Mouse (Mus musculus) naive thymus-derived CD4-positive, alpha-beta T cell, adult 2 months (primary cell): Measurements from ENCODE around the gene Ppig.
"Not testable (repeated sequence)": the region's sequence is repeated elsewhere in the genome, so short reads cannot be mapped to it uniquely, and the experiment has no call there.

Experiments
- DNase-seq: peaks from one replicate; pipeline ENCODE4 v3.0.0-alpha.2; 2011; ENCODE audit warnings: low read depth

The Ppig gene

GRCm38 (mm10) chr2:69722273-69722649, at the start of gene Ppig:
Gene Ppig (plus strand): TSS chr2:69722545.
- DNase-seq = no peak

- DNase-seq = no peak
Measured at GRCm38 (mm10) chr2:69673723-69674122, 48.6 kb upstream of the Ppig start.

DNA sequence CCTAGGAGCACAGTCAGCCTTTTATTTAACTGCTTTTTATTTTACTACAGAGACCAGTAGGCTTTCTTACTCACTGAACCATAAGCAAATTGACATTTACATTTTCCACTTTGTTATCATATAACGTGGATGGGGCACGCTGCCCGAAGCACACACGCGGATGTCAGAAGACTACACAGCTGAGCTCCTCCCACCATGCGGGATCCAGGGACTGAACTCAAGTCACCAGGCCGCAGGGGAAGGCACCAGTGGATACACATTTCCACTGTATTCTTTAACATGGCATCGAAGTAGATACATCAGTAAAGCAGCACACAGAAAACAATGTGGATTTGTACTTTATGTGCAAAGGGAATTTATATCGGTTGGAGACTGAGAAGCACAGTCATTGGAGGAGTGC, 47.1 kb upstream of the Ppig start:
- DNase-seq = no peak

DNA sequence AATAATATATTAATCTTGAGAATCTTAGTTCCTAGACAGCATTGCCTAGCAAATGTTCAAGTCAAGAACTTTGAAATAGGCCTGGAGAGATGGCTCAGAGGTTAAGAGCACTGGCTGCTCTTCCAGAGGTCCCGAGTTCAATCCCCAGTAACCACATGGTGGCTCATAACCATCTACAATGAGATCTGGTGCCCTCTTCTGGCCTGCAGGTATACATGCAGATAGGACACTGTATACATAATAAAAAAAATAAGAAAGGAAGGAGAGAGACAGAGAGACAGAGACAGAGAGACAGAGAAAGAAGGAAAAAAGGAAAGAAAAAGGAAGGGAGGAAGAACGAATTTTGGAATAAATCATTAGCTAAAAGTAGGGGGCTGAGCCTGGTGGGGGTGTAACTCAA, 45.6 kb upstream of the Ppig start:
- peak; percentile 16 for DNase-seq

DNA sequence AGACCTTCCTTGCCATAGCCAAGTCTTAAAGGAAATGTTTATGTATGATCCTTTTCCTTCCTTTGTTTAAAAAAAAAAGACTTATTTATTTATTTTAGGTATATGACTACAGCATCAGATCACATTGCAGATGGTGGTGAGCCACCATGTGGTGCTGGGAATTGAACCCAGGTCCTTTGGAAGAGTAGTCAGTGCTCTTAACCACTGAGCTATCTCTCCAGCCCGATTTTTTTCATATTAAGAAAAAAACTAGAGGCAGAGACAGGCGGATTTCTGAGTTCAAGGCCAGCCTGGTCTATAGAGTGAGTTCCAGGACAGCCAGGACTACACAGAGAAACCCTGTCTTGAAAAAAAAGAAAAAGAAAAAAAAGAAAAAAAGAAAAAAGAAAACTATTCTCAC, 45.1 kb upstream of the Ppig start:
- DNase-seq = not testable (repeated sequence)

DNA sequence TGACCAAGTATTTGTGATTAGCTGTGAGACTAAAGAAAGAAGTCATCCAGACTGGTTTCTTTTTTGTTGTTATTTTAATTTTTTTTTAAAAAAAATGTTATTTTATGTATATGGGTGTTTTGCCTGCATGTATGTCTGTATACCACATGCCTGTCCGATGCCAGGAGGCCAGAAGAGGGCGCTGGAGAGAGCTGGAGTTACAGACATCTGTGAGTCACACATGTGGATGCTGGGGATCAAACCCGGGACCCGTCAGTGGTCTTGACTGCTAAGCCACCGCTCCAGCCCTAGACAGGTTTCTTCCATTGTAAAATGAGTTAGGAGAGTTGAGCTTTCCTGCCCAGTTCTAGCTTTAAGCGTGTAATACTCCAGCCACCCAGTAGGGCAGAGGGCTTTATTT, 42.4 kb upstream of the Ppig start:
- peak; percentile 11 for DNase-seq

GRCm38 (mm10) chr2:69681931-69682330, 40.4 kb upstream of the Ppig start:
- DNase-seq = no peak

DNA sequence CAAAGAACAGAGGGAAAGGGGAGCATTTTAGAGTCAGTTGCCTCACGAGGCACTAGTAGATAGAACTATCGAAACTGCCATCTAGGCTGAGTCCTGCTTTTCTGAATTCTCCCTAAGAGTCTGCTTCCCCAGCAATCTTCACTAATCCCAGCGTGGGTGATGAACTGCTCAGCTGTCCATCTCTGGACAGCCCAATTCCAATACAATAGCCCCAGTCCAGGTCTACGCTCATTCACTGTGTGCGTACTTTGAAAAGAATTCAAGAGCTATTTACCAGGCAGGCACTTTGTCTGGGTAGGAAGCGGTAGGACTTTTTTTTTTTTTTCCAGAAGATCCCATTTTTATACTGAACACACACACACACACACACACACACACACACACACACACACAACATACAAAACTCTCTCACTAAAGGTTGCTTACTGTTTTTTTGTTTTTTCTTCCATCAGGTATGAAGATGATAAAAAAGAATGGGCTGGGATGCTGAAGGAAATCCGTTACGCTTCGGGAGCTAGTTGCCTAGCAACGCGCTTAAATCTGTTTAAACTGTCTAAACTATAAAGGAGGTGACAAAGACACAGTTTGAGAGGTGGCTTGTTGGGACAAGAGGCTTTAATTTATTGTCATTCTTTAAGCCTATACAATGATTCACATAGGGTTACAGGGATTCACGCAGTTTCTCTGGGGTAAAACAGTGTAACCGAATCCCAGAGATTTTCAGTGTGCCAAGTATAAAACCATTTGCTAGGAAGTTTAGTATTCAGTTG, 39.1 kb upstream of the Ppig start:
- no peak for DNase-seq

GRCm38 (mm10) chr2:69684488-69684887, 37.9 kb upstream of the Ppig start:
- DNase-seq = no peak

GRCm38 (mm10) chr2:69690214-69690613, 32.1 kb upstream of the Ppig start:
- DNase-seq = no peak

GRCm38 (mm10) chr2:69690843-69691242, 31.5 kb upstream of the Ppig start:
- DNase-seq = no peak

DNA sequence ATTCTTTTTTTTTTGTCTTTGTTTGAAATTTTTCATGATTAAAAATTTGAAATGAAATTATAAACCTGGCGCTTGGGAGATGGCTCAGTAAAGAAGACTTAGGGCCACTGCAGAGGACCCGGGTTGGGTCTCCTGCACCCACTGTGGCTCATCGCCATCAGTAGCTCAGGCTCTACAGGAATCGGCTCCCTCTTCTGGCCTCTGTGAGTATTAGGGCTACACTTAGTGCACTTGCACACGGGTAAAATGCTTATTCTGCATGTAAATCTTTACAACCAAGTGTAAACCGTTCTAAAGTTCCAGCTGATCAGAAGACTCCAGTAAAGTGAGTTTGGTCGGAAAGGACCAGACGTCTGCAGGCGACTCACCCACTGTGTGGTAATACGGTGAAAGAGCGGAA, 28.8 kb upstream of the Ppig start:
- DNase-seq = no peak

GRCm38 (mm10) chr2:69700446-69700845, 21.9 kb upstream of the Ppig start:
- DNase-seq = no peak

DNA sequence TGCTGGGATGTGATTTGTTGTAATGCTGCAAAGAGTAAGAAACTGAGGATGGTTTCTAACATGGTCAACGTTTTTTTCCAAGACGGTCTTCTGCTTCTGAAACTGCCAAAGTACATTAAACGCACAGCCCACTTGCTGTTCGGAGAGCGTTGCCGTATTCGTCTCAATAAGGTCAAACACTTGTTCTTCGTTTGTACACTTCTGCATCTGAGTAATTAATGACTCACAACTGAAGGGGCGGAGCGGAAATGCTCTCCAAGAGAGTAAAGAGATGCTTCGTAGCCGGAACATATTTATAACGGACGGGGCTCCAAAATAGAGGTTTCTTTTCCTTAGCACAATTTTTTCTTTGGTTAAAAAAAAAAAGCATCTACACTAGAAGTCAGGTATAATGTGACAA, 10.2 kb upstream of the Ppig start:
- DNase-seq = no peak

DNA sequence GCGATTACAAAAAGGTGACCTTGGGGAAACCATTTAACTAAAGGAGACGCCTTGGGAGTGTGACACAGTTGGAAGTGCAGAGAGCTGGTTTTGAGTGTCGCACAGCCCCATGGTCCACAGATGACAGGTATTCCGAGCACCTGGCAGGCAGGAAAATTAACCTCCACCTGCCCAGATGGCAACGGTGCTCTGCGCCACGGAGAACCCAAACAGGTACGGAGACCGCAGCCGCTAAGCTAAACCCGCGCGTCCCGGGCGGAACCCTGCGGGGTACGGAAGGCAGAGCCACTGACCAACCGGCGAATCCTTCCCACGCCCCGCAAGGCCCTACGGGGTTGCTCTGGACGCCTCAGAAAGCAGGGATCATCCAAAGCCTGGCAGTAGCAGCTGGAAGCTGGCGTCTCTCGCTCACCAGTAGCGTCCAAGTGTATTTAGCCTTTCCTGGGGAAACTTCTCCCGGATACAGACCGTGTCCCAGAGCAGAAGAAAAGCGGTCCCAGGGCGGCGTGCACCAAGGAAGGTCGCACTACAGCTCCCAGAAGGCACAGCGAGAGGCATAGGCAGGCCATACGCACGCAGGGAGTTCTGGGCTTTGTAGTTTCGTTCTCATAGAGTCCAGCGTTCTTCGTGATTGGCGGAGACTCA, 9.2 kb upstream of the Ppig start, which contains the start of gene Fastkd1:
TSS of gene Fastkd1 (minus strand) at position 536 of the 645 bp plus-strand sequence.
- peak; percentile 82 for DNase-seq

DNA sequence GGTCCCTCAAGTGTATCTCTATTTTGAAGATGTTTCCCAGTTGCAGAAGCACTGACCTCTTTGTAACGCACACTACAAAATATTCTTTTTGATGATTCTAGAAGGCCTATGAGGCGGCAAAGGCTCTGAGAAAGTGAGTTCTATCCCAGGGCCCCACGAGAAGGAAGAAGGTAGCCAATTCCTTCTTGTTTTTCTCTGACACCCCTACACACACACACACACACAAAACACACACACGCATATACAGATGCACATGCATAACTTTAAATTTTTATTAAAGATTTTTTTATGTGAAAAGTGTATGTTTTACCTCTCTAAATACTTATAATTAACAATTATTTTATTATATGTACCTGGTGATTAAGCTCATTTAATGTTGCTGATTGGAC, 8.7 kb upstream of the Ppig start:
- DNase-seq = no peak

- DNase-seq = peak; percentile 3
Measured at GRCm38 (mm10) chr2:69714126-69714525, 8.2 kb upstream of the Ppig start.

DNA sequence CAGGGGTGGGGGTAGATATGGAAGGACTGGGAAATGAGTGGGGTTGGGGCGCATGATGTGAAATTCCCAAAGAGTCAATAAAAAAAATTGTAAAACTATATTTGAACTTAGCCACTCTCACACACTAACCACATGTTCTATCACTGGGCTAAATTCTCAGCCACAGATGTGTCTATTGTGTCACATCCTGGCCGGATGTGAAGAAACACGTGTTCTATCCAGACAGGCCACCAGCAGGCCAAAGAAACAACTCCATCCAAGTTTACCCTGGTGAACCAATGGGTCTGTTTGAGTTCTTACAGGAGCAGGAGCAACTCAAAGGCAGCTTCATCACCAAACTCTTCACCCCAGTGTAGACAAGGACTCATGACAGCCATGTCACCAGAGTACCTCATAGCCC, 5.9 kb upstream of the Ppig start:
- no peak for DNase-seq

GRCm38 (mm10) chr2:69719121-69719520, 3.2 kb upstream of the Ppig start:
- DNase-seq = no peak

DNA sequence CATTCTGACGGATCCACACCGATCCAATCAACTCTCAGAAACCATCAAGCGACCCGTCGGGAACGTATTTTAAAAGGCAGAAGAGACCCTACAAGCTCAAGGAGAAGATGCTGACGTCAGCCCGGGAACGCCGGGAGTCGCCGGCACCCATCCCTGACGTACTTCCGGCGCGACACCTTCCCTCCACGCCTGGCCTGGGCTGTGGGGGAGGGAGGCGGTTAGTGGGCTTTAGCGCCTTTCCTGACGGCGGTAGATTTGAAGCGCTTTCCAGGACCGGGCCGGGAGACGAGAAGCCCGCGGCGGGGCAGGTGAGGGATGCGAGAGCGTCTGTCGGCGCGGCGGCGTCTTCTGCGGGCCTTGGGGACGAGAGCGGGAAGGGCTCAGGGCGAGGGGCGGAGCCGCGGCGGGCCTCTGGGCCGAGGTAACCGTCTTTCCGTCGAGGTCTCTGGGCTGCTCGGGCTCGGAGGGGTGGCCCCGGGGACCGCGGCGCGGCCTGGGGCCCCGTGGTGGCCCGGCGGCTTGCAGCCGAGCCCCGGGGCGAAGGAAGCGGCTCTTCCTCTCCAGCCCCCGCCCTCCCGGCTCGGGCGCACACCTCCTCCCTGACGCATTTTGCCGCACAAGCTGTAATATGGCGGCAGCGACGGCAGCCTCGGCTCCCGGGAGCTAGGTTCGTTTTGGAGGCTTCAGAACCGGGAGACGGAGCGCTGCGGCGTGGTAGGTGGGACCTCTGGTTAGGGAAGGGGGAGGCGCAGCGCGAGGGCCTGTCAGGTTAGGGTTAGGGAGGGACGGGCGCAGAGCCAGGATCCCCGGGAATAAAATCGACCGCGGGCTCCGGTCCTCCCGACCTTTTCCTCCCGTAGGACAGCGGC, 539 bp downstream of the Ppig start:
- peak; percentile 92 for DNase-seq

- no peak for DNase-seq
Measured at GRCm38 (mm10) chr2:69723519-69723825, 1.1 kb downstream of the Ppig start.

DNA sequence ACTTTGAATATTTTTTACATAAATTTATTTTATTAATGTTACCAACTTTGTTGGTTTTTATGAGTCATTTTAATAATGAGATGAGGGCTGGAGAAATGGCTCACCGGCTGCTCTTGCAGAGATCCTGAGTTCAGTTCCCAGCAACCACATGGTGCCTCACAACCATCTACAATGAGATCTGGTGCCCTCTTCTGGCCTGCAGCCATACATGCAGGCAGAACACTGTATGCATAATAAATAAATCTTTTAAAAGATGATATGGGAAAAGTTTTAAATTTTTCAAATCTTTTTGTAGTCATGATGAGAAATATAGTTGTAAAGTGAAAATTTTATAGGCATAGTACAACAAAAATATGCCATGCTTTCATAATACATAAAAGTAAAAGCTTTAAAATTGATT, 22.7 kb downstream of the Ppig start:
- no peak for DNase-seq

DNA sequence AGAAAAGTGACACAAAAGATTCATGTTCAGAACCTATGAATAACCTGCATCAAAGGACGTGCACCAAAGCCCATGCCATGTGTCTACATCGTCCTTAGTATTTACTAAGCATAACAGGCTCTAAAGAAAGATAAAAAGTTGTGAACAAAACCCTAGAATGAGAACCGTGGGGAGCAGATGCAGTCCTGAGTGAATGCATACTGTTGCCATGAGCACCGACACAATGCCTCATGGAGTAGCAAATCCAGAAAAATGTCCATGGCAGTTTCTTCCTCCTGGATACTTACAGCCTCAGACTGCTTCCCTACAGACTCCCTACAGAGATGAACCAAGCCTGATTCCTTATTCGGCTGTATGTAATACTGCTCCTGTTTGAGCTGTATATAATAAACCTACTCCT, 38.6 kb downstream of the Ppig start:
- DNase-seq = no peak
